Mouse (Mus musculus) liver, adult 2 months (tissue): Measurements from ENCODE around the gene Gm20696.

Source experiments
- CTCF ChIP-seq: fragments of 200-500 bp; IDR thresholded peaks from 2 replicates; pipeline ENCODE4 v1.5.1; 2011; ENCODE audit warnings: low read depth, low read length, control low read depth
- POLR2A ChIP-seq: fragments of 200-500 bp; IDR thresholded peaks from 2 replicates; pipeline ENCODE4 v1.6.1; 2011; ENCODE audit warnings: low read length, control low read depth; ENCODE audit not compliant: insufficient read depth; ENCODE audit errors: extremely low read depth

DNA sequence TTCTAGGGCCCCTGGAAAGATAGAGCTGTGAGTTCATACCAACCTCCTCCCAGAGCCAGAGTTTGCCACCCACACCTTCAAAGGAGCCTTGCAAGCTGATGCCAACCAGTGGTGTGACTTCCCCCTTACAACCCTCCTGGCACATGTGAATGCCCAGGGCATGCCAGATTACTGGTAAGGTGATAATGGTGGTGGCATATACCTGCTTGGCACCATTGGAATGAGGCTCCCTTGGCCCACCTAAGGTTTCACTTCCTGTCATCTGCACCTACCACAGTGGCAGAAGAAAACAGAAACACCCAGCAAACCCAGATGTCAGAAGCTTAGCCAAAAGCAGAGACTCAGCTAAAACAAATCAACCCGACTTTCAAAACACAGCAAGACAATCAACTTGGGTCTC is 162.9 kb downstream of the Gm20696 start:
- no peak for TF ChIP-seq POLR2A
- no peak for TF ChIP-seq CTCF
